Mouse (Mus musculus) lung, postnatal 25 days (tissue): Measurements from ENCODE around the gene Yif1a.

Experiments
- DNase-seq: peaks from one replicate; pipeline ENCODE4 v3.0.0; 2022; ENCODE audit warnings: low spot score

The Yif1a gene

DNA sequence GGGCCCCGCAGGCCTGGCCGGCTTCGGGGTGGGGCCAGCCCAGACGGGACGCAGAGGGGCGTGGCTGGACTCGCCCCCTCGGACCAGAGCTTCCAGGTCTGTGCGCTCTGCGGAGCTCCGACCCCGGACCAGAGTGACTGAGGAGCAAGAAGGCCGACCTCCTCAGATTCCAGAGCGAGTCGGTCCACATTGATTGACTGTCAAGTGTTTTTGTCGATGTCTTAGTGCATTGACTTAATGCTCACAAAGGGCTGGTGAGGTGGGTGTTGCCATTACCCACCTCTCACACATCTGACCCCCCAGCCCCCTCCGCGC is 30.0 kb downstream of the Yif1a start, which contains the start of gene Klc2:
Gene Klc2 (minus strand): TSS at position 177 of the 315 bp plus-strand sequence.
- no peak for DNase-seq

- DNase-seq: no peak
These were observed 34.2 kb downstream of the Yif1a start for GRCm38 (mm10) chr19:5122492-5122891.

GRCm38 (mm10) chr19:5123241-5123640 is 34.9 kb downstream of the Yif1a start:
- no peak for DNase-seq

- no peak for DNase-seq
These were observed 35.8 kb downstream of the Yif1a start for GRCm38 (mm10) chr19:5124055-5124614.

DNA sequence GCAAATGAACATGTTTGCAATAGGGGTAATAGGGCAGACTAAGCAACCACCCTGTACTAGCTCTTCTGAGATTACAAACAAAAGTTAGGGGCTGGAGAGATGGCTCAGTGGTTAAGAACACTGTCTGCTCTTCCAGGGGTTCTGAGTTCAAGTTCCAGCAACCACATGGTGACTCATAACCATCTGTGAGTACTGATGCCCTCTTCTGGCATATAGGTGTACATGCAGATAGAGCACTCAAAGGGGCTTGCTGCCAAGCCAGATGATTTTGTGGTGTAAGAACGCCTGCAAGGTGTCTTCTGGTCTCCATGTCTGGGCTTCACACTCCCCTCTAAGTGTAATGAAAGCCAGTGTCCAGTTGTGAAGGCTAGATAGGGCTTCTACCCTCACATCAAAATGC is 41.4 kb downstream of the Yif1a start:
- no peak for DNase-seq

GRCm38 (mm10) chr19:5131237-5131636 is 42.9 kb downstream of the Yif1a start:
- no peak for DNase-seq

DNA sequence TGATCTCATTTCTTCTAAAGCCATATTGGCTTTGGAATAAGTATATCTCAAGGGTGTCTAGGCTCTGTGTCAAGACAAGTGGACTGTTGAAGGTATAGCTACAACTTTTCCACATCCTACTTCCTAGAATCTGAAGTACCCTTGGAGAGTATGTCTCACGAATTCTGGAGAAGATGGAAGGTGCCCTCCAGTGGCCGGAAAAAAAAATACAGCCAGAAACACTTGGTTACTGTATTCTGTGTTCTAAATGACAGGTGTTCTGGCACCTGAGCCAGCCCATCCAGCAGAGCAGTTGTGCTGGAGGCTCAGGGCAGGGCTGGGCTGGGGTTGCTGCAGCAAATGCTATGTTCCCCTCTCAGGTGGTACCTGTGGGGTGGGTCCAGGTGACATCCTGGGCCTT is 51.3 kb downstream of the Yif1a start:
- DNase-seq: peak; percentile 58
